Mouse (Mus musculus) left cerebral cortex, postnatal 10 days (tissue): Measurements from ENCODE around the gene Cyp26b1. TPM values are rescaled to one million over a fixed set of nuclear protein-coding genes. Genes with fewer than 3 reads are reported as not detected.
A peak's percentile ranks its signal among the peaks of the same experiment; 100 is the strongest.

Source experiments
- DNase-seq, 2 experiments: peaks; one replicate each; pipeline ENCODE4 v3.0.0; 2021 to 2022; ENCODE audit warnings: low spot score in 2 of 2, mixed read lengths in 1 of 2; ENCODE audit errors: extremely low spot score in 1 of 2
- intact Hi-C: fragments of 180-260 bp; cut with DNase I; formaldehyde crosslinking; loops from one replicate; pipeline ENCODE4 v1.15.1; 2025
- total RNA-seq, 2 experiments: library from RNA; stranded (reverse); gene quantifications; 2 replicates each; pipeline ENCODE4 v1.2.3; 2021

The Cyp26b1 gene
- total RNA-seq, 2 experiments from 2014 or later: 20.0 to 23.6 TPM

- no peak for DNase-seq
- intact Hi-C loops: loop anchor here (10.0 kb wide), 1 partner anchor 326 kb away; no protein-coding TSS in a partner anchor
Observed at GRCm38 (mm10) chr6:84588895-84589652, 4.6 kb downstream of the Cyp26b1 start.

- intact Hi-C loops: loop anchor here (10.0 kb wide), 1 partner anchor 326 kb away; no protein-coding TSS in a partner anchor
- peak in 1 of 2 experiments; percentile 41 for DNase-seq
Observed at GRCm38 (mm10) chr6:84588221-84588894, 5.3 kb downstream of the Cyp26b1 start.

- intact Hi-C loops: loop anchor here (10.0 kb wide), 1 partner anchor 327 kb away; no protein-coding TSS in a partner anchor
- DNase-seq: peak in 1 of 2 experiments; percentile 64
Observed at GRCm38 (mm10) chr6:84587471-84588101, 6.1 kb downstream of the Cyp26b1 start.

GRCm38 (mm10) chr6:84586551-84587200, 7.0 kb downstream of the Cyp26b1 start:
- intact Hi-C loops: loop anchor here (10.0 kb wide), 1 partner anchor 328 kb away; no protein-coding TSS in a partner anchor
- DNase-seq: peak in 1 of 2 experiments; percentile 20

- intact Hi-C loops: loop anchor here (10.0 kb wide), 1 partner anchor 329 kb away; no protein-coding TSS in a partner anchor
- peak in 1 of 2 experiments; percentile 30 for DNase-seq
Observed at GRCm38 (mm10) chr6:84585686-84586300, 7.9 kb downstream of the Cyp26b1 start.

GRCm38 (mm10) chr6:84584783-84585685, 8.7 kb downstream of the Cyp26b1 start:
- intact Hi-C loops: loop anchor here (10.0 kb wide), 1 partner anchor 330 kb away; no protein-coding TSS in a partner anchor
- peak in 1 of 2 experiments; percentile 62 for DNase-seq

GRCm38 (mm10) chr6:84583841-84584782, 9.6 kb downstream of the Cyp26b1 start:
- peak in 1 of 2 experiments; percentile 45 for DNase-seq
- intact Hi-C loops: loop anchor here (10.0 kb wide), 1 partner anchor 331 kb away; no protein-coding TSS in a partner anchor

GRCm38 (mm10) chr6:84583371-84583770, 10.3 kb downstream of the Cyp26b1 start:
- DNase-seq: peak in 1 of 2 experiments; percentile 86
- intact Hi-C loops: loop anchor here (10.0 kb wide), 1 partner anchor 331 kb away; no protein-coding TSS in a partner anchor

- intact Hi-C loops: loop anchor here (10.0 kb wide), 1 partner anchor 332 kb away; no protein-coding TSS in a partner anchor
- peak in 1 of 2 experiments; percentile 25 for DNase-seq
Observed at GRCm38 (mm10) chr6:84582826-84583225, 10.9 kb downstream of the Cyp26b1 start.

GRCm38 (mm10) chr6:84581833-84582445, 11.8 kb downstream of the Cyp26b1 start:
- intact Hi-C loops: loop anchor here (10.0 kb wide), 1 partner anchor 333 kb away; no protein-coding TSS in a partner anchor

GRCm38 (mm10) chr6:84580979-84581832, 12.5 kb downstream of the Cyp26b1 start:
- intact Hi-C loops: loop anchor here (10.0 kb wide), 1 partner anchor 334 kb away; no protein-coding TSS in a partner anchor
- DNase-seq: no peak

More at GRCm38 (mm10) chr6:84581833-84582445, 11.8 kb downstream of the Cyp26b1 start:
- peak in 1 of 2 experiments; percentile 50 for DNase-seq

- DNase-seq: no peak
- intact Hi-C loops: no loop called here
Observed at GRCm38 (mm10) chr6:84579508-84579907, 14.2 kb downstream of the Cyp26b1 start.

- intact Hi-C loops: no loop called here
- DNase-seq: no peak
Observed at GRCm38 (mm10) chr6:84578928-84579327, 14.8 kb downstream of the Cyp26b1 start.

GRCm38 (mm10) chr6:84577898-84578297, 15.8 kb downstream of the Cyp26b1 start:
- DNase-seq: no peak
- intact Hi-C loops: no loop called here
